Mouse (Mus musculus) limb, embryonic 13.5 days (tissue): ENCODE results near the gene Islr2. TPM values are rescaled to one million over a fixed set of nuclear protein-coding genes. Genes with fewer than 3 reads are reported as not detected.
A peak's percentile ranks its signal among the peaks of the same experiment; 100 is the strongest.

ENCODE experiments used
- ATAC-seq: fragments of 200-750 bp; cut with Nextera tagmentation; 2 replicates; pipeline ENCODE4 v1.8.0; 2017; ENCODE audit warnings: low read depth, moderate number of reproducible peaks, moderate TSS enrichment; ENCODE audit not compliant: low FRiP score
- H3K27ac ChIP-seq: fragments of 300-500 bp; sonication (generic); 2 replicates; pipeline ENCODE4 v1.5.1; 2015; ENCODE audit warnings: inconsistent platforms, mild to moderate bottlenecking, moderate library complexity
- H3K27me3 ChIP-seq: fragments of 300-500 bp; sonication (generic); 2 replicates; pipeline ENCODE4 v1.6.1; 2015; ENCODE audit warnings: mild to moderate bottlenecking, inconsistent platforms
- H3K36me3 ChIP-seq: fragments of 300-500 bp; sonication (generic); 2 replicates; pipeline ENCODE4 v1.6.1; 2015; ENCODE audit warnings: inconsistent platforms, mild to moderate bottlenecking, moderate library complexity
- H3K4me1 ChIP-seq: fragments of 300-500 bp; sonication (generic); 2 replicates; pipeline ENCODE4 v1.6.1; 2015; ENCODE audit warnings: inconsistent platforms
- H3K4me2 ChIP-seq: fragments of 300-500 bp; sonication (generic); replicated peaks from 2 replicates; pipeline ENCODE4 v1.6.1; 2015; ENCODE audit warnings: inconsistent platforms, mild to moderate bottlenecking, moderate library complexity
- H3K4me3 ChIP-seq: fragments of 300-500 bp; sonication (generic); 2 replicates; pipeline ENCODE4 v1.5.1; 2015; ENCODE audit warnings: moderate library complexity, mild to moderate bottlenecking, inconsistent platforms
- H3K9ac ChIP-seq: fragments of 300-500 bp; sonication (generic); 2 replicates; pipeline ENCODE4 v1.6.1; 2015; ENCODE audit warnings: mild to moderate bottlenecking, inconsistent platforms
- H3K9me3 ChIP-seq: fragments of 300-500 bp; sonication (generic); 2 replicates; pipeline ENCODE4 v1.6.1; 2016; ENCODE audit warnings: inconsistent platforms
- WGBS: fragments of 180-500 bp; shearing (Covaris S2); methylation state at CpG from one replicate; pipeline ENCODE4 v1.1.7; 2015; 5-methylcytosine and 5-hydroxymethylcytosine counted together
- polyA plus RNA-seq: library from polyadenylated mRNA; unstranded; fragments of >200 nt; fragmentation: Nextera tagmentation; extraction: Ambion mirVana; gene quantifications from 2 replicates; pipeline ENCODE4 v1.2.1, GENCODE M21; 2015

Gene Islr2
- polyA plus RNA-seq, 1 experiment from 2014 or later = 2.1 TPM

- H3K9me3 ChIP-seq = no peaks in the 10 kb centered on the region
- H3K4me3 ChIP-seq = no peak overlapping the region
- no peaks in the 10 kb centered on the region for H3K27me3 ChIP-seq
- H3K4me2 ChIP-seq = no peak overlapping the region
- 67% methylated on average over 4 of the region's 4 CpGs for WGBS
- no peaks in the 10 kb centered on the region for H3K36me3 ChIP-seq
- H3K9ac ChIP-seq = no peak overlapping the region
- H3K27ac ChIP-seq = no peak overlapping the region
- no peak for ATAC-seq
- H3K4me1 ChIP-seq = peaks cover 24% of the 10 kb centered on the region
Measured at GRCm38 (mm10) chr9:58177165-58177564, 27.0 kb downstream of the Islr2 start.

DNA sequence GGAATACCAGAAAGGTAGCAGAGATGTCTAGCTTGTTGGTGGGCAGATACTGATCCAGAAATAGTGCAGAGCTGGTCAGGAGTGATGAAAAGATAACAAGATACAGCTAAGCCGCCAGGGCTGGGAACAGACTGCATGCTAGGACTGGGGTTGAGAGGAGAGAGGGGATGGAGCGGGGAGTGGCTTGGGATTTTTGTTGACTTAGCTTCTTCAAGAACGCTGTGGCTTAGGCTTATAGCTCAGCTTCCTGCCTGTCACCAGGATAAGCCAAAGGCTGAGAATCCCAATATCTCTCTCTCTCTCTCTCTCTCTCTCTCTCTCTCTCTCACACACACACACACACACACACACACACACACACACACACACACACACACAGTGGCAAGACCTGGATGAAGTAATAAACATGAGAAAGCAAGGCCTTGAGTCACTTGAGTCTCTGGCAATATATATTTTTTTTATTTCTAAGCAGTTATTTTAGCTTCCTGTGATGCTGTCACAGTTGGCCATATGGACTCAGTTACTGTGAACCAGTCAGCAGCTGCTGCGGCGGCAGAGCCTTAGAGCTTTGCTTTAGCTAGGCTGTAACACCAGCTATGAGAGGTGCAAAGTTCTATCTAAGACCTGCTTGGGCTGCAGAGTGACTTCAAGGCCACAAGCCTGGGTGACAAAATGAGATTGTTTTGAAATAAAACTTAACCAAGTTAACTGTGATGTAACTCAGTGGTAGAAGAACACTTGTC, 28.2 kb downstream of the Islr2 start:
- peaks cover 24% of the 10 kb centered on the region for H3K4me1 ChIP-seq
- no peak overlapping the region for H3K4me2 ChIP-seq
- no peaks in the 10 kb centered on the region for H3K27me3 ChIP-seq
- H3K27ac ChIP-seq = peak overlapping the region; percentile 67; the same call in 1 of the 2 replicates
- no peaks in the 10 kb centered on the region for H3K9me3 ChIP-seq
- ATAC-seq = 0 out of 2 replicates have a peak, but pooled peaks have one; percentile 57
- no peak overlapping the region for H3K9ac ChIP-seq
- H3K36me3 ChIP-seq = no peaks in the 10 kb centered on the region
- WGBS = 24% methylated on average over 5 of the region's 5 CpGs
- H3K4me3 ChIP-seq = no peak overlapping the region

DNA sequence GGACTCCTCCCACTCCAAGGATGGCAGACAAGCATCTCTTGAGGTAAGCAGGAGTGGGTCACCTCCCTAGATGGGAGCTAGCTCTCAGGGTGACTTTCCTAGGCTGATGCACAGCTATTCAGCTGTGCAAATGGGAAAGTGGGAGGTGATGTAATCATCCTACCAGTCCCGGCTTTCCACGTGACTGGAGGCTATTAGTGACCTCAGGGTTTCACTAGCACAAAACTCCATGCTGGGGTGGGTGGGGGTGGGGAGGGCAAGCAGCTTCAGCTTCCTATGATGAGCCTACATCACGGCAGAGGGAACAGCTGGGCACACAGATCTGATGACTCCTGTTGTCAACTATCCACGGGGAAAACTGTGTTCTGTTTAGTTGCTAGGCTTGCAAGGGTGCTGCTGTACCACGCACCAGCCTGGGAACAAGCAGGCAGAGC, 29.3 kb downstream of the Islr2 start:
- Histone ChIP-seq H3K4me3 (no peak overlapping the region), H3K4me2 (no peak overlapping the region), H3K36me3 (no peaks in the 10 kb centered on the region), H3K27ac (no peak overlapping the region; the same call in 1 of the 2 replicates), H3K9me3 (no peaks in the 10 kb centered on the region), H3K4me1 (peaks cover 24% of the 10 kb centered on the region), H3K27me3 (no peaks in the 10 kb centered on the region), H3K9ac (no peak overlapping the region)
- WGBS = 29% methylated on average over 5 of the region's 5 CpGs
- ATAC-seq = peak; percentile 51; the same call in 1 of the 2 replicates

GRCm38 (mm10) chr9:58172863-58173262, 31.3 kb downstream of the Islr2 start:
- Histone ChIP-seq H3K36me3 (no peaks in the 10 kb centered on the region), H3K27me3 (no peaks in the 10 kb centered on the region), H3K4me1 (peaks cover 34% of the 10 kb centered on the region), H3K9ac (no peak overlapping the region), H3K27ac (no peak overlapping the region), H3K4me3 (no peak overlapping the region), H3K4me2 (no peak overlapping the region), H3K9me3 (no peaks in the 10 kb centered on the region)
- WGBS = 62% methylated on average over 2 of the region's 2 CpGs
- ATAC-seq = no peak

- no peak for ATAC-seq
- Histone ChIP-seq H3K36me3 (no peaks in the 10 kb centered on the region), H3K4me1 (peaks cover 10% of the 10 kb centered on the region), H3K9ac (no peak overlapping the region), H3K4me2 (no peak overlapping the region), H3K27ac (no peak overlapping the region), H3K9me3 (peaks cover 7% of the 10 kb centered on the region; the same call in 1 of the 2 replicates), H3K4me3 (no peak overlapping the region), H3K27me3 (no peaks in the 10 kb centered on the region)
- 80% methylated on average over 6 of the region's 6 CpGs for WGBS
Measured at GRCm38 (mm10) chr9:58169426-58169825, 34.7 kb downstream of the Islr2 start.

GRCm38 (mm10) chr9:58168880-58169279, 35.2 kb downstream of the Islr2 start:
- Histone ChIP-seq H3K4me1 (peaks cover 9% of the 10 kb centered on the region), H3K36me3 (no peaks in the 10 kb centered on the region), H3K9ac (no peak overlapping the region), H3K27me3 (no peaks in the 10 kb centered on the region), H3K4me3 (no peak overlapping the region), H3K27ac (peak overlapping the region; percentile 28; the same call in 1 of the 2 replicates), H3K4me2 (no peak overlapping the region), H3K9me3 (peaks cover 7% of the 10 kb centered on the region; the same call in 1 of the 2 replicates)
- 59% methylated on average over 3 of the region's 3 CpGs for WGBS
- peak; percentile 76 for ATAC-seq

DNA sequence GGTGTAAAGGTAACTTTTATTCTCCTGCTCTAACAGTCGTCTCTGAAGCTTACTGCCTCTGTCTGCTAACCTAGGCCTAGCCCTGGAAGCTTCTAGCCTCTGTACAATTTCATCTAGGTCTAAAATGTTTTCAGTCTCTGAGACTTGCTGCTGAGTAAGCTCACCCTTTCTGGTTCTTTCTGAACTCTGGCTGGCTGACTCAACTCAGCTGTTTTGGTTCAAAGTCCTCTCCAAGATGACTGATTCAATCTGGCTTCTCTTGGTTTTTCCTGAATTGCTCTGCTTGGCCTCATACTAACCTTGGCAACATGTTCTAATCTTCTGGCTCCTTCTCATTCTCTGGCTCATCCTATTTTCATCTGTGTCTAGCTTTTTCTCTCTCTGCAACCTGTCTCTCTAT, 38.3 kb downstream of the Islr2 start:
- WGBS = 73% methylated on average over 1 of the region's 1 CpGs
- no peak overlapping the region for H3K4me2 ChIP-seq
- no peak overlapping the region for H3K4me3 ChIP-seq
- no peak for ATAC-seq
- peaks cover 7% of the 10 kb centered on the region; the same call in 1 of the 2 replicates for H3K9me3 ChIP-seq
- no peak overlapping the region for H3K27ac ChIP-seq
- peaks cover 20% of the 10 kb centered on the region for H3K4me1 ChIP-seq
- no peaks in the 10 kb centered on the region for H3K36me3 ChIP-seq
- no peak overlapping the region for H3K9ac ChIP-seq
- H3K27me3 ChIP-seq = no peaks in the 10 kb centered on the region

- WGBS = 76% methylated on average over 5 of the region's 5 CpGs
- no peak overlapping the region for H3K27ac ChIP-seq
- H3K9ac ChIP-seq = no peak overlapping the region
- no peaks in the 10 kb centered on the region for H3K36me3 ChIP-seq
- peaks cover 7% of the 10 kb centered on the region; the same call in 1 of the 2 replicates for H3K9me3 ChIP-seq
- no peak for ATAC-seq
- H3K27me3 ChIP-seq = no peaks in the 10 kb centered on the region
- H3K4me2 ChIP-seq = no peak overlapping the region
- H3K4me1 ChIP-seq = peaks cover 35% of the 10 kb centered on the region
- no peak overlapping the region for H3K4me3 ChIP-seq
Measured at GRCm38 (mm10) chr9:58163146-58163545, 41.0 kb downstream of the Islr2 start.

GRCm38 (mm10) chr9:58162173-58162572, 41.9 kb downstream of the Islr2 start:
- no peaks in the 10 kb centered on the region for H3K27me3 ChIP-seq
- 83% methylated on average over 3 of the region's 3 CpGs for WGBS
- H3K4me2 ChIP-seq = no peak overlapping the region
- no peak for ATAC-seq
- no peak overlapping the region for H3K4me3 ChIP-seq
- no peak overlapping the region for H3K9ac ChIP-seq
- no peak overlapping the region for H3K27ac ChIP-seq
- H3K9me3 ChIP-seq = peaks cover 7% of the 10 kb centered on the region; the same call in 1 of the 2 replicates
- H3K4me1 ChIP-seq = peaks cover 44% of the 10 kb centered on the region
- H3K36me3 ChIP-seq = peaks cover 4% of the 10 kb centered on the region; the same call in 1 of the 2 replicates

- peaks cover 63% of the 10 kb centered on the region for H3K4me1 ChIP-seq
- H3K27me3 ChIP-seq = no peaks in the 10 kb centered on the region
- peak overlapping the region; percentile 100 for H3K27ac ChIP-seq
- H3K9ac ChIP-seq = no peak overlapping the region
- no peaks in the 10 kb centered on the region for H3K9me3 ChIP-seq
- ATAC-seq = no peak
- H3K4me2 ChIP-seq = no peak overlapping the region
- no peak overlapping the region for H3K4me3 ChIP-seq
- 88% methylated on average over 5 of the region's 5 CpGs for WGBS
- H3K36me3 ChIP-seq = peaks cover 9% of the 10 kb centered on the region; the same call in 1 of the 2 replicates
Measured at GRCm38 (mm10) chr9:58160315-58160714, 43.8 kb downstream of the Islr2 start.

GRCm38 (mm10) chr9:58159855-58160254, 44.3 kb downstream of the Islr2 start:
- Histone ChIP-seq H3K4me3 (no peak overlapping the region), H3K9ac (peak overlapping the region; percentile 61; the same call in 1 of the 2 replicates), H3K27me3 (no peaks in the 10 kb centered on the region), H3K36me3 (peaks cover 13% of the 10 kb centered on the region; the same call in 1 of the 2 replicates), H3K9me3 (no peaks in the 10 kb centered on the region), H3K4me1 (peaks cover 68% of the 10 kb centered on the region), H3K4me2 (peak overlapping the region; percentile 91), H3K27ac (peak overlapping the region; percentile 100)
- ATAC-seq = no peak
- WGBS = 48% methylated on average over 4 of the region's 4 CpGs

GRCm38 (mm10) chr9:58158541-58159311, 45.4 kb downstream of the Islr2 start:
- H3K27me3 ChIP-seq = no peaks in the 10 kb centered on the region
- 3% methylated on average over 7 of the region's 7 CpGs for WGBS
- peaks cover 22% of the 10 kb centered on the region for H3K36me3 ChIP-seq
- H3K27ac ChIP-seq = peak overlapping the region; percentile 100
- peak overlapping the region; percentile 91 for H3K4me2 ChIP-seq
- peak overlapping the region; percentile 78; the same call in 1 of the 2 replicates for H3K9ac ChIP-seq
- H3K4me1 ChIP-seq = peaks cover 79% of the 10 kb centered on the region
- H3K9me3 ChIP-seq = no peaks in the 10 kb centered on the region
- peak; percentile 95 for ATAC-seq
- H3K4me3 ChIP-seq = peak overlapping the region; percentile 50
